Mouse (Mus musculus) spleen, embryonic (tissue): ENCODE data around the gene Crb1.
"Not testable (repeated sequence)": the region's sequence is repeated elsewhere in the genome, so short reads cannot be mapped to it uniquely, and the experiment has no call there.

Experiments used
- CTCF ChIA-PET: fragments of 350-600 bp; sonication (Branson Sonifier 250); formaldehyde crosslinking; loops from one replicate; lab custom pipeline; 2022; lab: Charles Lee

The Crb1 gene

GRCm38 (mm10) chr1:139328811-139329210 lies 48.1 kb downstream of the Crb1 start:
- CTCF ChIA-PET, result no interaction called here

- CTCF ChIA-PET, result no interaction called here
These were observed 48.6 kb downstream of the Crb1 start for GRCm38 (mm10) chr1:139328286-139328685.

DNA sequence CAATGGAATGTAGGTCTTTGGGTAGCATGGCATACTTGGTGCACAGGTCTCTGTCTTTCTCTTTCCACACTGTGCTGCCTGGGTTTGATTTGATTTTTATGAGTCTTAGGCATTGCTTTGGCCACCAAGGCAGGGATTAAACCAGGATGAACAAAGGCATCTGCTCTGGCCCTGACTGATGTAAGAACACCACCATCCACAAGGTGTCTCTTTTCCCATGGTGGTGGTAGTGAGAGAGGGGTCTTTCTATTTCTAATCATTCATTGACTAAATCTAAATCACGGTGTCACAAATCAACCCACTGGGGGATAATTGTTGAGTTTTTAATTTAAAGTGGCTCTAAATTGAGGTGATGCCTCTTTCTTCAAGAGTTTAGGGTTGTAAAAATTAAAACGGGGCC lies 51.5 kb downstream of the Crb1 start:
- CTCF ChIA-PET, result no interaction called here

- CTCF ChIA-PET, result no interaction called here
These were observed 57.1 kb downstream of the Crb1 start for GRCm38 (mm10) chr1:139319798-139320197.

GRCm38 (mm10) chr1:139314297-139314874 lies 62.5 kb downstream of the Crb1 start:
- CTCF ChIA-PET, result no interaction called here

- CTCF ChIA-PET, result no interaction called here
These were observed 68.0 kb downstream of the Crb1 start for GRCm38 (mm10) chr1:139308915-139309314.

- CTCF ChIA-PET, result not testable (repeated sequence)
These were observed 74.4 kb downstream of the Crb1 start for GRCm38 (mm10) chr1:139302519-139302918.

DNA sequence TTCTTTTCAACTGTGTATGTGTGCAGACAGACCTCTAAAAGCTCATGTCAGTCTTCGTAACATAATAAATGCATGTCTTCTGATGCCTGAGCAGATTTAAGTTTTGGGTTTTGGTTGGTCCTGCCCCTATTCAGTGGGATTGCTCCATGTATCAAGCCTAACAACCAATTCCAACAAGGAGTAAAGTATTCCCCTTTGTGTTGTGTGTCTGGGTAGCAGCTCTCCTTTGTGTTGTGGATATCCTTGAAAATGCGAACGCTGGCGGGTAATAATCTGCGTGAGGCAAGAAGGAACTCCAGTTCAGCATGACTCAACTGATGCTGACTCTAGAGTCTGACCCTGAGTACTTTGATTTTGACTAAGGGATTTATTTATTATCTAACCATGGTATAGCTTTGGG lies 75.1 kb downstream of the Crb1 start:
- CTCF ChIA-PET, result no interaction called here

GRCm38 (mm10) chr1:139292023-139292422 lies 84.9 kb downstream of the Crb1 start:
- CTCF ChIA-PET, result interaction anchor here (0.5 kb wide), 1 partner anchor 30 kb away, joined by 3 read pairs; no protein-coding TSS in a partner anchor

- CTCF ChIA-PET, result no interaction called here
These were observed 85.3 kb downstream of the Crb1 start for GRCm38 (mm10) chr1:139291593-139291992.

GRCm38 (mm10) chr1:139276619-139277320 lies 100.1 kb downstream of the Crb1 start:
- CTCF ChIA-PET, result interaction anchor here (0.6 kb wide), 1 partner anchor 32 kb away, joined by 3 read pairs; no protein-coding TSS in a partner anchor

DNA sequence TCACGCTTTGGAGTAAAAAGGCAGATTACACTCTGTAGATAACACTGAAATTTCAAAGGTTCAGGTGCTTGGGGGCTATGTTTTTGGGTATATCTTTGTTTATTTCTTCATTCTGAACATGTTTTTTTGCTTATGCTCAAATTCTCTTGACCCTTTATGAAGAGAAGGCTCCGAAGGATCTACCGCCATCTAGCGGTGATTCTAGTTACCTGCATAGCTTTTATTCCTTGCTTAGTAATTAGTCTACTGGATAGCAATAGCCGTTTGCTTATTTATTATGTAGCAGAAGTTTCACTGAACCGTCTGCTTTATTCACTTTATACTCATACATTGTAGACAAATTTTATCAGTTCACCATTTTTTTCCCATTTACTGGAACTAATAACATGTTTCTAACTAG lies 109.1 kb downstream of the Crb1 start:
- CTCF ChIA-PET, result no interaction called here

DNA sequence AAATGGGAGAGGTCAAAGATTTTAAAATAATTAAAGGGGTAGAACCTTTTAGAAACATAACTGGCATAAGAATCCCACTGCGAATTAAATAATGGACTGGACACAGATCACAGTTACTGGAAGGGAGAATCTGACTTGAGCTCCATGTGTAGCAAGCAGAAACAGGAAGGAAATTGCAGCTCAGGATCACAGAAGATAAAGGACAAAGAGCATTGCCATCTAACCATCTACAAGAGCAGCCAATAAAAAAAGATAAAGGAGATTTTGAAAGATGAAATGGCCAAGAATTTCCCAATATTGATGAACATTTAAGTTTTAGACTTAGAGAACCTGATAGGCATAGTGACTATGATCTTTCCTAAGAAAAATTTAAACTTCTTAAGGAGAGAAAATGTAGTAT lies 112.7 kb downstream of the Crb1 start:
- CTCF ChIA-PET, result no interaction called here

- CTCF ChIA-PET, result no interaction called here
These were observed 113.7 kb downstream of the Crb1 start for GRCm38 (mm10) chr1:139263158-139263557.

GRCm38 (mm10) chr1:139255581-139255980 lies 121.3 kb downstream of the Crb1 start:
- CTCF ChIA-PET, result no interaction called here

- CTCF ChIA-PET, result no interaction called here
These were observed 124.9 kb downstream of the Crb1 start for GRCm38 (mm10) chr1:139252041-139252440.

DNA sequence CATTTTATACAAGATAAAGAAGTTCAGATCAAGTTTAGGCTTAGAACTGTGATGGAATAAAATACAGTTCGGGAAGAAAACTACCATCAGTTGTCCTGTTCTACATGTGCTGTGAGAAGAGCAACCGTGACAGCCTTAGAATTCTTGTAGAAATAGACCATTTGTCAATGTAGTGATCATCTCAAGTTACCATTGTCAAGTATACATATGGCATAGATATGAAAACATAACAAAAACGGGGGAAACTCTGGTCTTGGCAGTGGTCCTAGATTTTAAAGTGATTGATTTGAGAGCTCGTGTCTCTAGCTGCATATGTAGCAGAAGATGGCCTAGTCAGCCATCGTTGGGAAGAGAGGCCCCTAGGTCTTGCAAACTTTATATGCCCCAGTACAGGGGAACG lies 127.7 kb downstream of the Crb1 start:
- CTCF ChIA-PET, result no interaction called here

- CTCF ChIA-PET, result no interaction called here
These were observed 130.0 kb downstream of the Crb1 start for GRCm38 (mm10) chr1:139246723-139247380.

DNA sequence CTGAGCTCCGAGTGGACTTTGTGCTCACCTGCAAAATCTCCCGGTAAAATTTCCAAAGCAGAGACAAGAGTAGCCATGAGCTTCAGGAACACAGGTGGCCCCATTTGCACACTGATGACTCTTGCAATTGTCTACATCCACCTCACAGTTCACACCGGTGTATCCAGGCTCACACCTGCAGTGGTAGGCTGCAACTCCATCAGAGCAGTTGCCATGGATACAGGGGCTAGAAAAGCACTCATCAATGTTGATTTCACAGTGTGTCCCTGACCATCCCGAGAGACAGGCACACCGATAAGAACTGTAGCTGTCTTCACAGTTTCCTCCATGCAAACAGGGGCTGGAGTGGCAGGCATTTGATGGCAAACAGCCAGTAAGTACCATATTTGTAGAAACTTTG lies 140.1 kb downstream of the Crb1 start:
- CTCF ChIA-PET, result no interaction called here

- CTCF ChIA-PET, result no interaction called here
These were observed 142.0 kb downstream of the Crb1 start for GRCm38 (mm10) chr1:139234611-139235568.

- CTCF ChIA-PET, result no interaction called here
These were observed 144.3 kb downstream of the Crb1 start for GRCm38 (mm10) chr1:139232636-139233035.
